Mouse (Mus musculus): Measurements from ENCODE around the gene Rasef. TPM values are rescaled to one million over a fixed set of nuclear protein-coding genes. Genes with fewer than 3 reads are reported as not detected.

Gene Rasef
- polyA plus RNA-seq (2012; rRNA removed) = 0.05 and 0.07 TPM in 2 replicates

DNA sequence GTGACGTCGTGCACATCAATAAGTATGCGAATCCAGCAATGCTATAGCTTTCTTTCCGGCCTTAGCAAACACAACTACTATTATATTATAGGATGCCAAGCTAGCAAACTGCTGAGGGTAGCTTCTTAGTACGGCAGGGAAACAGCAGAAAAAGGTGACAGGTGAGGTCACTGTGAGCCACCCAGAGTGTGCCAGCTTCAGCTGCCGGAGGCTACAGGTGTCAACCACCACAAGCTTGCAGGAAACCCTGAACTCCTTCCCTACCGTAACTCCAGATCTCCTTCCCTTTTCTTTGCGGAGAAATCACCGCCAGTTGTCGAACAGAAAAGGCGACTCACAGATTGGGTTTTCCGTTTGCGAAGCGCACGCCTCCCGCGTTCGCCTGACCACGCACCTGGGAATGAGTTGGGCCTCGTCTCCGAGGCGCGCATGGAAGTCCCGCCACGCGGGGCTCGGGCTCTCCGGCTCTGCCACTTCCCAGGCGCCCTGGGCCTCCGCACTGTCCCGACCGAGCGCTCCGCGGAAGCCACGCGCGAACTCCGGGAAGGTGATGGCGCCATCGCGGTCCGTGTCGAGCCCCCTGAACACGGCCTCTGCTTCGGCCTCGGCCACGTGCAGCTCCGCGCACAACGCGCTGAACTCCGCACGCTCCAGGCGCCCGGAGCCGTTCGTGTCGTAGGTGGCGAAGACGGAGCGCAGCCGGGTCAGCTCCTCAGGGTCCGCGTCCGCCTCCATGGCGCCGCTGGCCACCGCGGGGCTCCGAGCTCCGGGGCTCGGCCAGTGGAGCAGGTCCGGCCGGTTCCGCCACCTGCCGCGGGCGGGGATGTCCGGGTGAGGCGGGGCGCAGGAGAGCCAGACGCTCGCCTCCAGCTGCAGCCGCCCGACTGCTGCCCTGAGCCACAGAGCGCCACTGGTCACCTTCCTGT is at the start of gene Rasef:
Gene Rasef, minus strand, starts transcription at position 735 of the 926 bp plus-strand sequence.

DNA sequence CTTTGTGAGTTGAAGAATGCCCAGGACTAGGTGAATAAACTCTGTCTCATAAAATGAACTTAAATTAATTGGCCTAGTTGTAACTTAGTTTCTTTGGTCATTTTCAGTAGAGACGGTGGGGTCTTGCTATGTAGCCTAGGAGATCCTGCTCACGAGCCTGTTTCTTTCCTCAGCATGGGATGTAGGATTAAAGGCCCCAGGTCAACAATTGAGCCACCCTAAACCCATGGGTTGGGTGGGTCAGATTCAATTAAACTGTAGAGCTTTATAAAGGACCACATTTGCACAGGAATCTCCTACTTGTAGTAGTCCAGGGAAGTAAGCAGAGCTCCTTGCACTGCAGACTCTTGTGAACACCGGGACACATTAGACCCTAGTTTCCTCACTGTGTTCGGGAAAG is 107.6 kb downstream of the Rasef start, which contains the start of gene Gm428:
Gene Gm428, plus strand, starts transcription at position 301 of the 400 bp plus-strand sequence.

DNA sequence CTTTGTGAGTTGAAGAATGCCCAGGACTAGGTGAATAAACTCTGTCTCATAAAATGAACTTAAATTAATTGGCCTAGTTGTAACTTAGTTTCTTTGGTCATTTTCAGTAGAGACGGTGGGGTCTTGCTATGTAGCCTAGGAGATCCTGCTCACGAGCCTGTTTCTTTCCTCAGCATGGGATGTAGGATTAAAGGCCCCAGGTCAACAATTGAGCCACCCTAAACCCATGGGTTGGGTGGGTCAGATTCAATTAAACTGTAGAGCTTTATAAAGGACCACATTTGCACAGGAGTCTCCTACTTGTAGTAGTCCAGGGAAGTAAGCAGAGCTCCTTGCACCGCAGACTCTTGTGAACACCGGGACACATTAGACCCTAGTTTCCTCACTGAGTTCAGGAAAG is 122.7 kb downstream of the Rasef start, which contains the start of gene Gm11239:
Gene Gm11239, plus strand, starts transcription at position 301 of the 400 bp plus-strand sequence.

Other genes with a start within 250 kb of the Rasef start
- gene Gm11238, start 183.1 kb downstream of the Rasef start, polyA plus RNA-seq (2012; rRNA removed) = not detected in 2 replicates
- not detected in 2 replicates for gene Gm11237, start 168.0 kb downstream of the Rasef start, polyA plus RNA-seq (2012; rRNA removed)
- not detected in 2 replicates for gene Gm11236, start 152.9 kb downstream of the Rasef start, polyA plus RNA-seq (2012; rRNA removed)
- gene Gm11239, start 122.6 kb downstream of the Rasef start, polyA plus RNA-seq (2012; rRNA removed) = not detected in 2 replicates
- not detected in 2 replicates for gene Gm428, start 107.5 kb downstream of the Rasef start, polyA plus RNA-seq (2012; rRNA removed)
- not detected in 2 replicates for gene Gm11758, start 85.3 kb upstream of the Rasef start, polyA plus RNA-seq (2012; rRNA removed)
- gene Gm11757, start 100.1 kb upstream of the Rasef start, polyA plus RNA-seq (2012; rRNA removed) = not detected in 2 replicates
- not detected in 2 replicates for gene Gm13871, start 115.0 kb upstream of the Rasef start, polyA plus RNA-seq (2012; rRNA removed)
- gene Gm11756, start 129.8 kb upstream of the Rasef start, polyA plus RNA-seq (2012; rRNA removed) = not detected in 2 replicates
- gene 2310002L09Rik, start 159.9 kb upstream of the Rasef start, polyA plus RNA-seq (2012; rRNA removed) = not detected in 2 replicates
- 0.03 and 0.10 TPM in 2 replicates for gene Frmd3, start 222.4 kb upstream of the Rasef start, polyA plus RNA-seq (2012; rRNA removed)